Mouse (Mus musculus) left cerebral cortex, postnatal 10 days (tissue): Measurements from ENCODE around the gene Bod1. TPM values are rescaled to one million over a fixed set of nuclear protein-coding genes. Genes with fewer than 3 reads are reported as not detected.

ENCODE experiments used
- DNase-seq, 2 experiments: peaks; one replicate each; pipeline ENCODE4 v3.0.0; 2021 to 2022; ENCODE audit warnings: low spot score in 2 of 2, mixed read lengths in 1 of 2; ENCODE audit errors: extremely low spot score in 1 of 2
- intact Hi-C: fragments of 180-260 bp; cut with DNase I; formaldehyde crosslinking; loops from one replicate; pipeline ENCODE4 v1.15.1; 2025
- total RNA-seq, 2 experiments: library from RNA; stranded (reverse); gene quantifications; 2 replicates each; pipeline ENCODE4 v1.2.3; 2021

The Bod1 gene
- 10 to 100 TPM; 91.6 to 92.2 TPM for total RNA-seq

GRCm38 (mm10) chr11:31671354-31672169 is at the start of gene Bod1:
TSS of gene Bod1 (minus strand) at chr11:31671885.
- intact Hi-C loops: loop anchor here (10.0 kb wide), 1 partner anchor 493 kb away; no protein-coding TSS in a partner anchor
- peak; percentile 95 to 96 for DNase-seq

GRCm38 (mm10) chr11:31719090-31719489 is 47.4 kb upstream of the Bod1 start:
- DNase-seq: no peak
- intact Hi-C loops: no loop called here

DNA sequence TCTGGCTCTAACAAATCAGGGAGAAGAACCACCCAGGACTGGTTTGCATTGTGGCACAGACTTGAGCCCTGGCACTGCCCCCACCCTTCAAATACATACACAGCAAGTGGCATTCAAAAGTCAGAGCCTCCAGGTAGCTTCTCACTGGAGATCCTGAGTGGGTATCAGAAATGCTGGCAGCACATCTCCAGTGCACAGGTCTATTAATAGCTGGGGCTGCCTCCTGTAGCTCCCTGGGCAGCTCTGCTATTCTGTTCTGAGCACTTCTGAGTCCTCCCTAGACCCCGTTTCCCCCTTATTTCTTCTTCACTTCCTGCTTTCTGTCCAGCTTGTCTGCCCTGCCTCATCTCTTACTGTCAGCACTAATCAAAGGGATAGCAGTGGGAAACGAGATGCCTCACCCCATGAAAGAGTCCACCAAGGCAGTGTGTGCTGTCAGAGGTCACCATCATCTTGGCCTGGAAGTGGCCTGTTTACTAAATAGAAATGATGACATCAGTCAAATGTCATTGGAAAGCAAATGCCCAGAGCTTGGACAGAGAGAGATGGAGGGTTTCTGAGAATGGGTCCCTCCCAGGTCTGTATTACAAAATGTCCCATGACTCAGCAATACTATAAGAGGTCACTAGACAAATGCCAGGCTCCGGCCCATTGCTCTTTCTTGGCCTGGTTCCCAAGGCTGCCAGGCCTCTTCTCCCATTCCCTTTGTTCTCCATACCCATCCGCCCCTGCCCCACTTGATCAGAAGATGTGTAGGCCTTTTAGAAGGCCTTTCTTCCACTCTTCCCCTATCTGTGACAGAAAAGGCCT is 46.4 kb upstream of the Bod1 start:
- DNase-seq: no peak
- intact Hi-C loops: no loop called here

DNA sequence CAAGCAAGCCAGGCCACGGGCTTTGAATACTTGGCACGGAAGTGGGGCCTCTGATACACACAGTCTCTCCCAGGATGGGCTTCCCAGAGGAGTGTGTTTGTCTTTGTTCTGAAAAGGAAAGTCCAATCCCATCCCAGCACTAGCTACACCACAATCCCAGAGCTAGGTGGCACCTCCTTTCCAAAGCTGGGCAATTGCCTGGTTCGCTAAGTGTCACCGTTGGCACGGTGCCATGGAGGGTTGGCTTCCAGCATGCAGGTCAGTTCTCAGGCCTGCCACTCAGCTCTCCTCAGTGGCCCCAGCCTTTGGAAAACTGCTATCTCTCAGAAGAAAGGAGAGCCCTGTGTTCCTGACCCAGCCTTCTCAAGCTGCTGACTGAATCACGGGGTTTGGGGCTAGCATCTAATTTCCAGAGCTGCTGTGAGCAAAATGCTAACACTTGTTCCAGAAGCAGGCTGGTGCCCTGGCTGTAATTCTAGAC is 42.0 kb upstream of the Bod1 start:
- peak; percentile 68 to 85 for DNase-seq
- intact Hi-C loops: no loop called here

DNA sequence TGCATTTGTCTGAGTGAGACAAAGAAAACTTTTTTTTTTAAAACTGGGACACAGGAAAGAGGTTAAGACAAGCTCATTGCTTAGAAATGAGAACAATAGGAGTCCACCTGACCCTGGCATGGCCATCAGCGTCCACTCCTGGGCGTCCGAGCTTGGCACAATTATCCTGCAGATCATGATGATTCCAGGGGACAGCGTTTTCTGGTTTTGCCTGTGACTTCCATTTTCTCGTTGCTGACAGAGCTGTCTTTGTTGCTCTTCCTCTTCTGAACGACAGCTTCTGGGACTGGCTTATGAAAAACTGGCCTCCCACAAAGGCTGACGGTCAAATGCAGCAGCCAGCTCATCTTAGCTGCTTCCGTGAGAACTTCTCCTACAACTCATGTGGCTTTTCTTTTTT is 41.4 kb upstream of the Bod1 start:
- intact Hi-C loops: no loop called here
- no peak for DNase-seq

DNA sequence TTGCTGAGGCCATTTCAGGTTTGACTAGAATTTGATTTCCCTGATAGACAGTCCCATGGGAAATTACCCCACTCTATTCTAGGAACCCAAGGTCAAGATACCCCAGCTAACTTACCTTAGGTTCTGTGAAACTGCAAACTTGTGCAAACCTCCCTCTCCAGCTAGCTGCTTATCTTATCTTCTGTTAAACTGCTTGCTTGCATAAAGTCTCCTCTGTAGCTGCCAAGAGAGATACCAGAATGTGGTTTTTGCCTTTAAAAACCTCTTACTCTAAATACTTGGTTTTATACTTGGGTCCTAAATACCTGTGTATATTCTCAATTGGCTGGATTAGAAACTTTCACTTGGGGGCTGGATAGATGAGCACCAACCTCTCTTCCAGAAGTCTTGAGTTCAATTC is 36.1 kb upstream of the Bod1 start:
- no peak for DNase-seq
- intact Hi-C loops: no loop called here

DNA sequence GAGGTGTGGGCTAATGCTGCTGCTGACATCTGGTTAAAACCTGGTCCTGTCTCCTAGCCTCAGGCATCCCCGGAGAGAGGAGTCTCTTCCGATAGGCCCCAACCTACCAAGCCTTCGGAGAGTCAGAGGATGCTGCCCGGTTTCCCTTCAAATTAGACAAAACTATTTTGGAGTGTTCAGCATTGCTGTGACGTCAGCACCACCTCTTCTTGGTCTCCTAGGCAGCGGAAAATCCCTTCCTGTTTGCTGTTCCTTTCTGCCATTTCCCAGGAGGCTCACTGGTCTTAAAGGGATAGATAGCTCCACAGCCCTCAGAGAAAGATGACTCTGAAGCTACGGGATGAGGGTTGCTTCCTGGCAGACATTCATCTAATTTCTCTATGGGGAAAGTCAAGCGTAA is 31.5 kb upstream of the Bod1 start:
- peak; percentile 56 to 66 for DNase-seq
- intact Hi-C loops: no loop called here

GRCm38 (mm10) chr11:31701901-31702300 is 30.2 kb upstream of the Bod1 start:
- no peak for DNase-seq

GRCm38 (mm10) chr11:31699502-31699901 is 27.8 kb upstream of the Bod1 start:
- no peak for DNase-seq
- intact Hi-C loops: no loop called here

More at GRCm38 (mm10) chr11:31701901-31702300, 30.2 kb upstream of the Bod1 start:
- intact Hi-C loops: no loop called here

- peak; percentile 60 to 90 for DNase-seq
- intact Hi-C loops: no loop called here
Measured at GRCm38 (mm10) chr11:31694801-31695200, 23.1 kb upstream of the Bod1 start.

- DNase-seq: no peak
- intact Hi-C loops: no loop called here
Measured at GRCm38 (mm10) chr11:31694109-31694508, 22.4 kb upstream of the Bod1 start.

DNA sequence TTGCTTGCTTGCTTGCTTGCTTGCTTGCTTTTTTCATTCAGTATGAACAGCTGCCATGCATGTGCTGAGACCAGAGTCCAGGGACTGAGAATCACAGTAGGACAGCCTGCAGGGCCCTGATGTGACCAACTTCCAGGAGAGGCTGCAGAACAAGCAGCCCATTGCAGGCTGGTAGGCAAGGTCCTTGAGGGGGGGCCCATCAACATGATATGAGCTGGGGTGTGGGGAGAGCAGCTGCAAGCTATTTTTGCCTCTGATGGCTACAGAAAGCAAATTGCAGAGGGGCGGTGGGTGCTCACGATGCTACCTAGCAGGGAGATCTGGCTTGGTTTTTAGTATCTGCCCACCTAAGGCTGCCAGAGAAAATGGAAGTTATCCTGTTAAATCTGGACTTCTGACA is 21.6 kb upstream of the Bod1 start:
- DNase-seq: no peak
- intact Hi-C loops: no loop called here

GRCm38 (mm10) chr11:31688956-31689355 is 17.3 kb upstream of the Bod1 start:
- no peak for DNase-seq

DNA sequence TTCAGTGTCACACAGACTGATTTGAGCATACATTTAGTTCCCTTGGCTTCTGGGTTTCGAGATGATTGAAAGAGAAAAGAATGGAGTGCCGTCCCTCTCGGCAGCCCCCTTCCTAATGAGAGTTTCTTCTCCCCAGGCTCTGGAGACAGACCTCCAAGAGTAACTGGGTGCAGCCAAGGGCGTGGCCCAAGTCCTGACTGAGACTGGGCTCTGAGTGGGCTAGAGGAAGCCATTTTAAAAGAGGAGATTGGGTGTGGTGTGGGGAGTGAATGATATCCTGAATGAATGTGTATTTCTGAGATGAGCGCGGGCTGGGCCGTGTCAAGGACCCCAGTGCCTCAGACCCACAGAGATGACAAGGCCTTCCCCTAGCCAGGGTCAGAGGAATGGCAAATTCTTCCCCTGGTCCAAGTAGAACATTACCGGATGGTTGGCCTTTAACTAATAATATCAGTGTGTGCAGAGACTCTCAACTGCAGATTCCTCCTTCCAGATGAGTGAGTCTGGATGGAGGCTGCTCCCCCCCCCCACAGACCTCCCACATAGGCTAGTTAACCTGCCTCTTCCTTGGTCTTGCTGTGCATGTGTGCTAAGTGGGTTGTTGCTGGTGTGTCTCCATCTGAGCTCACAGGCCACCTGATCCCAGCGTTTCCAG is 13.4 kb upstream of the Bod1 start:
- intact Hi-C loops: no loop called here
- DNase-seq: no peak

More at GRCm38 (mm10) chr11:31688956-31689355, 17.3 kb upstream of the Bod1 start:
- intact Hi-C loops: no loop called here

- intact Hi-C loops: no loop called here
- DNase-seq: no peak
Measured at GRCm38 (mm10) chr11:31684126-31684525, 12.4 kb upstream of the Bod1 start.

GRCm38 (mm10) chr11:31679840-31680381 is 8.2 kb upstream of the Bod1 start:
- intact Hi-C loops: loop anchor here (5.0 to 10.0 kb wide), 2 partner anchors 192 to 485 kb away; partner anchors contain the start of gene Cpeb4
- no peak for DNase-seq

- intact Hi-C loops: loop anchor here (5.0 to 10.0 kb wide), 2 partner anchors 195 to 487 kb away; partner anchors contain the start of gene Cpeb4
- no peak for DNase-seq
Measured at GRCm38 (mm10) chr11:31677309-31677708, 5.6 kb upstream of the Bod1 start.

GRCm38 (mm10) chr11:31676661-31677252 is 5.1 kb upstream of the Bod1 start:
- DNase-seq: no peak
- intact Hi-C loops: loop anchor here (5.0 to 10.0 kb wide), 2 partner anchors 196 to 488 kb away; partner anchors contain the start of gene Cpeb4
